Mouse (Mus musculus) yolk sac, embryonic 10.5 days (tissue): ENCODE results near the gene Mindy3.
A peak's percentile ranks its signal among the peaks of the same experiment; 100 is the strongest.

Experiments
- DNase-seq: peaks from one replicate; pipeline ENCODE4 v3.0.0-alpha.2; 2017; ENCODE audit warnings: low spot score

The Mindy3 gene

DNA sequence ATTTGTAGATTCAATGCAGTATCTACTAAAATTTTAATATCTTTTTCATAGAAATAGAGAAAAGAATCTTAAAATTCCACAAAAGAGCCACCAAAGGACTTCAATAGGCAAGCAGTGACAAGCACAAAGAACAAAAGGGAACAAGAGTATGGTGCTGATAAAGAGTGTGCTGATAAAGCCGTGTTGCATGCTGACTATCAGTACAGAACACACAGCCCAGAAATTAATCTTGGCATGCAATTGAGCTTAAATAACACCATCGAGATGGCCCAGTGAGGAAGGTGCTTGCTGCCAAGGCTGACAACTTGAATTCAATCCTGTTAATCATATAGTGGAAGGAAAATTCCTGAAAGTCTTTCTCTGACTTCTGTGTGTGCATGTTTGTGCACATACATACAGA is 50.8 kb downstream of the Mindy3 start:
- DNase-seq = no peak

GRCm38 (mm10) chr2:12368016-12368415 is 51.3 kb downstream of the Mindy3 start:
- DNase-seq = no peak

GRCm38 (mm10) chr2:12361310-12361709 is 58.0 kb downstream of the Mindy3 start:
- no peak for DNase-seq

- no peak for DNase-seq
Measured at GRCm38 (mm10) chr2:12354837-12355236, 64.4 kb downstream of the Mindy3 start.

DNA sequence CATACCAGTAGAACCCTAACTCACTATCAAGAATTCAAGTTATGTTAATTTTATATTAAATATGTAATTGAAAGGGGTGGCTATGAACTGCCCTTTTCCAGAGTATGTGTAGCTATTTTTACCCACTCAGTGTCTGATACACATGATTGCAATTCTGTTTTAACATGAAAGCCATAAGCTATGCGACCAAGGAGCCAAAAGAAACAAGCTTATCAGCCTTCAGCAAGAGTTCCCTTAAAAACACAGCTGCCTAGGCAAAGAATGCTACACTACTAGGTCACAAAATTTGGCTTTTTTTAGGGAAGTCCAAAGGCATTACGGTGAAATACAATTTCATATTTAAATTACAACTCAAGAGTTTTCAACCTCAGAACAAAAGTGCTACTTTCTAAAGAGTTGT is 70.4 kb downstream of the Mindy3 start:
- DNase-seq = no peak

DNA sequence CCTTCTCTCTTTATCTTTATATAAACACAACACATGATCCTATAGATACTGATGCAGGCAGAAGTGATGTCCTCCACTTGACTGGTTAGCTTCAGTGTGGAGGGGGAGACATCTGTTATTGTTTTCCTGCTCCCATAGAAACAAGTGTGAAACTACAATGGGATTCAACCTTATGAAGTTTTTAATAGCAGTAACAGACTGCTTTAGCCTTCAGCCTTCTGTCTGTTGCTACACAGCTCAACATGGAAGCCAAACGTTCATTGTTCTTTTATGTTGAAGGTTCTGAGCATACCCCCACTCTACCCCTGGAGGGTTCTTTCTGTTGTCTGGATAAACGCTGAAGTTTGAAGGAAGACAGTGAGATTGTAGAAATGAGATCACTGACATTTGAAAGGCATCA is 87.3 kb downstream of the Mindy3 start:
- DNase-seq = no peak

DNA sequence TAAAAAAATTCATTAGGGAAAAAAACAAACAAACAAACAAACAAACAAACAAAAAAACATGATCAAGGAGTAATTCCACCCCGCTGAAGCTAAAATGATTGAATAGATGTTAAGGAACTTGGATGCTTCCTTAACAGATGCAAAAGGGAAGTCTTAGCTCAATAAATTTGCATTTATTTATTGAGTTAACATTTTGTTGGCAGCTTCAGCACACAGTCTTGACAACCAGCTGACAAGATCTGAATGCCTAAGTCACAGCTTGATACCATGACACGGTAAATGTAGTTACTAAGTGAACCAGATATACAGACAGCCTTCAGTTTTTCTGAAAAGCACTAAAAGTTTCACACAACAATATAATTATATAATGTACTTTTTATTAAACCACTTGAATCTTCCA is 89.7 kb downstream of the Mindy3 start:
- no peak for DNase-seq

DNA sequence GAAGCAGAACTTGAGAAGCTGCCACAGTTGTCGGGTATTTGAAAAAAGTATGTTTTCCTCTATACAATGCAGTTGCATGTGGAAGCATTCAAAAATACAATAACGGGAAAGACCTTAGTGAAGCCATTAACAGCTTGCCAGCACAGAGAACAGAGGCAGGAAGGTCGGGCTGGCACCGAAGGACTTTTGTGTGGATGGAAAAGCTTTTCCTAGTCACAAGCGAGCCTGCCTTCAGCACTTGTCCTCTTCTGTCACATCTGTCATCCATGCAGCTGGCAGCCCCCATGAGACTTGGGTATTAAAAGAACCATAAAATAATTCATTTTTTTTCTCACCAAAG is 90.2 kb downstream of the Mindy3 start:
- no peak for DNase-seq

DNA sequence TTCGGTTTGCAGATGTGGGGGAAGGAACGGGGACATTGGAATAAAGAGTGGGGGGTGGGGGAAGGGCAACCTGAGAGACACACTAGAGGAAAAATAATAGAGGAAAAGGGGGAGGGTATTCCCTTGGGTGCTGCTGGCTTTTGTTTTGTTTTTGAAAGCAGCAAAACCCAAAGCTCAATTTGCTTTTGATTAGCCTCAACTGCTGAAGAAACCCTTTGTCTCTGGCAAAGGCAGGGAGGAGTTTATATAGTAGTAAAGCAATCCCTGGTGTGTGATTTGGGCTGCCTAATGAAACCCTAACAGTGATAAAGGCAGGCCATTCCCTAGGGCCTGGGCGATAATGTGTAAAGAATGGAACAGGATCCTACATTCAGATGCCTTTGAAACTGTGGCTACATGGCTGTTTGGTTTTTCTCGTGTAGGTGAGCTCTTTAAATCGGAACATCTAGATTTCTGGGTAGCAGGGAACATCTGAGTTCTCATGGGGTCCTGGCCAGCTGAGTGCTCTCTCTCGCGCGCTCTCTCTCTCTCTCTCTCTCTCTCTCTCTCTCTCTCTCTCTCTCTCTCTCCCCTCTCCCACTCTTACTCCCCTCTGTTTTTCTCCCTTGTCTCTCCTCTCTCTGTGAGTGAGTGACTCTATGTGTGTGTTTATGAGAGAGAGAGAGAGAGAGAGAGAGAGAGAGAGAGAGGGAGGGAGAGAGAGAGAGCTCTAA is 90.8 kb downstream of the Mindy3 start:
- no peak for DNase-seq

- DNase-seq = no peak
Measured at GRCm38 (mm10) chr2:12327691-12328354, 91.4 kb downstream of the Mindy3 start.

DNA sequence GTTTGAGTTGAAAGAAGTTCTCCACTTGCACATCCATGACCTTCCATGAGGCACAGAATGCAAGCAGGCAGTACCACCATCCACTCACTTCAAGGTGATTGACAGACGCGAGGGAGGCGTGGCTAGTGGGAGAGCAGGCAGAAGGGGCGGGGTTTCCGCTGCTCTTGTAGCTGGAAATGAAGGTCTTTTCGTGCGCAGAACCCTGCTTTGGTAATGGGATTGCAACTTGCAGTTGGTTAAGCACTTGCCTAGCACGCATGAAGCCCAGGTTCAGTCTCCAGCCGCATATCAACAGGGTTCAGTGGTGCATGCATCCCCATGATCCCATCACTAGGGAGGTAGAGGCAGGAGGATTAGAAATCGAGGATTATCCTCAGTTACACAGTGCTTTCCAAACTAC is 92.1 kb downstream of the Mindy3 start:
- peak; percentile 48 for DNase-seq

DNA sequence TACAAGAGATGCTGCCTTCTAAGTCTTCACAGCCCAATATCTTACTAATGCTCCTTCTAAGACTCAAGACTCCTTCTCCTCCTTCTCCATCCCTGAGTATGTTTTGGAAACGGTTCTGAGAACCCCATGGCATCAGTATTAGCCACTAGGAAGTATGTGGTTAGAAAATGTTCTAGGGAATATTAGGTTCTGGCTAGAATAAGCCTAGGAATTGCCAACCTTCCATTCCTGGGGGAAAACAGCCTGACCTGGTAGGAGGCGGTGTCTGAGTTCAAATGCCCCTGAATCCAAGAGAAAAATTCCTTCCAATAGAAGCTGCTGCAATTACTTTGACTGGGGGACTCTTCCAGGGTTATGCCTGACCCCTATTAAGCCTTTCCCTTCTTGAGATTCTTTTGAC is 93.4 kb downstream of the Mindy3 start:
- DNase-seq = no peak

GRCm38 (mm10) chr2:12325417-12325816 is 93.9 kb downstream of the Mindy3 start:
- no peak for DNase-seq

- DNase-seq = no peak
Measured at GRCm38 (mm10) chr2:12320914-12321313, 98.4 kb downstream of the Mindy3 start.

GRCm38 (mm10) chr2:12318715-12319114 is 100.6 kb downstream of the Mindy3 start:
- DNase-seq = no peak

- no peak for DNase-seq
Measured at GRCm38 (mm10) chr2:12318036-12318435, 101.2 kb downstream of the Mindy3 start.

GRCm38 (mm10) chr2:12317343-12317742 is 101.9 kb downstream of the Mindy3 start:
- no peak for DNase-seq

GRCm38 (mm10) chr2:12316361-12316760 is 102.9 kb downstream of the Mindy3 start:
- DNase-seq = no peak

DNA sequence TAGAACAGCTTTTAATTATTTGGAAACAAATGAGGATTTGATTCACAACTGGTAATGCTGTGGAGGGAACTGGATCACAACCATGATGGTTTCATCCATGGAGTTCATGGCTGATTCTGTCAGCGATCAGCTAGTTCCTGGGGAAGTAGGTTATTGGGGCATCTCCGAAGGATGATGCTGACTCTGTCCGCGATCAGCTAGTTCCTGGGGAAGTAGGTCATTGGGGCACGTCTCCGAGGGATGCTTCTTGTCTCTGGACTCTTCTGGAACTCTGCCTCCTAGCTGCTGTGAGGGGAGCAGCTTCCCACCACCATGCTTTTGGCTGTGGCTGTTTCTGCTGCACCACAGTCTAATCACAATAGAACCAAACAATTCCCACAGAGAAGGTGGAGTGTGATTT is 105.2 kb downstream of the Mindy3 start:
- DNase-seq = no peak

- no peak for DNase-seq
Measured at GRCm38 (mm10) chr2:12308466-12308865, 110.8 kb downstream of the Mindy3 start.

DNA sequence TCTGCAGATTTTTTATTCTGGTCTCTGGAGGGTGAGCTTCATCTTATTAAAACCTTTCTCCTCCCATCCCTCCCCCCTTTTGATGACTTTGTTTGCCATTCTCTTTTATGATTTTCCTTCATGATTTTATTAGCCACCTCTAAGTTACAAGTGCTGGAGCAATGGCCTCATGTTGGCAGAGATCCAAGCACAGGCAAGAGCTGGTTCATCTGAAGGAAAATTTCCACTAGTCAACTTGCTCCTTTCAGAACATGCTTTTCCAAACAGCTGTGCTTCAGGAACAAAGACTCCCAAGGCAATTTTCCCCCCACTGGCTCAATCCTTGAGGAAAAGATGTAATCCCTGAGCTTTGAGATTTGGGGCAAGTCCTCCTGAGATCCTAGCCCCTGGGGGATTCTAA is 112.0 kb downstream of the Mindy3 start:
- DNase-seq = no peak

GRCm38 (mm10) chr2:12305064-12305650 is 114.1 kb downstream of the Mindy3 start:
- DNase-seq = no peak

DNA sequence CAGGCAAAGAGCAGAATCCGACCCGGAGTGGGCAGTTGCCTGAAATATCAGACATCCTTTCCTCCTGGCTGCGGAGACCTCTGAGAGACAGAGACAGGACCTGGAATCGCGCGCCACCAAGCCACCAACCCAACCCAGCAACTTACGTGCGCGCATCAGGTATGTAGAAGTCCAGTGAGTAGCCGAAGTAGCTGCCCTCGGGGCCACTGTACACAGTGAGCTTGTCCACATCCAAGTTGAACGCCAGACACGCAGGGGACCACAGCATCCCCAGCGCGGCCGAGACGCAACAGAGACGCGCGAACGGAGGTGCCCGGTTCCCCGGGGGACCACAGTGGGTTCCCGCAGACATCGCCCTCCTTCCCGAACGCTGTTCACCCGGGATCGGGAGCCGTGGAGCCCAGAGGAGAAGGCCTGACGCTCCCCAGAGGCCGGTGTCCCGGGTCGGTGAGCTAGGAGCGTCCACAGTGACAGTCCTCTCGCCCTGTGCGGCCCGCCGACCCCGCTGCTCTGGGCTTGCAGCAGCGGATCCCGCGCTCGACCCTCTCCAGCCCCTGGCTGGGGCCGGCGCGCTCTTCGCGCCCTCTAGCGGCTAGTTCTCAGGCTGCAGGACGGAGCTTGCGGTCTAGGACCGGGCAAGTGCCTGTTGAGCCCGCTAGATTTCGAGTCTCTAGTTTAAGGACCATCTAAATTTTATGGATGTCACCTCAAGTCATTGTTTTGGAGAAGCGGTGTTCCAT is 117.7 kb downstream of the Mindy3 start, which contains the start of gene Itga8:
Gene Itga8, minus strand, starts transcription at position 492 of the 740 bp plus-strand sequence.
- peak; percentile 76 for DNase-seq
